Mouse (Mus musculus) limb, embryonic 15.5 days (tissue): ENCODE results near the gene Rab19. TPM values are rescaled to one million over a fixed set of nuclear protein-coding genes. Genes with fewer than 3 reads are reported as not detected.

Experiments
- ATAC-seq: fragments of 200-750 bp; cut with Nextera tagmentation; 2 replicates; pipeline ENCODE4 v1.8.0; 2017; ENCODE audit warnings: low read depth, moderate TSS enrichment; ENCODE audit not compliant: insufficient number of reproducible peaks, low FRiP score, low TSS enrichment
- H3K27ac ChIP-seq: fragments of 300-500 bp; sonication (generic); 2 replicates; pipeline ENCODE4 v1.5.1; 2015; ENCODE audit warnings: moderate library complexity, mild to moderate bottlenecking, inconsistent platforms
- H3K27me3 ChIP-seq: fragments of 300-500 bp; sonication (generic); 2 replicates; pipeline ENCODE4 v1.6.1; 2015; ENCODE audit warnings: inconsistent platforms
- H3K36me3 ChIP-seq: fragments of 300-500 bp; sonication (generic); 2 replicates; pipeline ENCODE4 v1.6.1; 2015; ENCODE audit warnings: inconsistent platforms
- H3K4me1 ChIP-seq: fragments of 300-500 bp; sonication (generic); 2 replicates; pipeline ENCODE4 v1.6.1; 2015; ENCODE audit warnings: inconsistent platforms
- H3K4me2 ChIP-seq: fragments of 300-500 bp; sonication (generic); 2 replicates; pipeline ENCODE4 v1.6.1; 2015; ENCODE audit warnings: mild to moderate bottlenecking, inconsistent platforms
- H3K4me3 ChIP-seq: fragments of 300-500 bp; sonication (generic); 2 replicates; pipeline ENCODE4 v1.5.1; 2015; ENCODE audit warnings: mild to moderate bottlenecking, inconsistent platforms
- H3K9ac ChIP-seq: fragments of 300-500 bp; sonication (generic); 2 replicates; pipeline ENCODE4 v1.6.1; 2015; ENCODE audit warnings: inconsistent platforms
- H3K9me3 ChIP-seq: fragments of 300-500 bp; sonication (generic); 2 replicates; pipeline ENCODE4 v1.6.1; 2016; ENCODE audit warnings: inconsistent platforms
- WGBS: fragments of 180-500 bp; shearing (Covaris S2); methylation state at CpG from one replicate; pipeline ENCODE4 v1.1.7; 2015; 5-methylcytosine and 5-hydroxymethylcytosine counted together
- polyA plus RNA-seq: library from polyadenylated mRNA; unstranded; fragments of >200 nt; fragmentation: Nextera tagmentation; extraction: Ambion mirVana; gene quantifications from 2 replicates; pipeline ENCODE4 v1.2.1, GENCODE M21; 2015

Gene Rab19
- polyA plus RNA-seq, 1 experiment from 2014 or later: 1.3 TPM

DNA sequence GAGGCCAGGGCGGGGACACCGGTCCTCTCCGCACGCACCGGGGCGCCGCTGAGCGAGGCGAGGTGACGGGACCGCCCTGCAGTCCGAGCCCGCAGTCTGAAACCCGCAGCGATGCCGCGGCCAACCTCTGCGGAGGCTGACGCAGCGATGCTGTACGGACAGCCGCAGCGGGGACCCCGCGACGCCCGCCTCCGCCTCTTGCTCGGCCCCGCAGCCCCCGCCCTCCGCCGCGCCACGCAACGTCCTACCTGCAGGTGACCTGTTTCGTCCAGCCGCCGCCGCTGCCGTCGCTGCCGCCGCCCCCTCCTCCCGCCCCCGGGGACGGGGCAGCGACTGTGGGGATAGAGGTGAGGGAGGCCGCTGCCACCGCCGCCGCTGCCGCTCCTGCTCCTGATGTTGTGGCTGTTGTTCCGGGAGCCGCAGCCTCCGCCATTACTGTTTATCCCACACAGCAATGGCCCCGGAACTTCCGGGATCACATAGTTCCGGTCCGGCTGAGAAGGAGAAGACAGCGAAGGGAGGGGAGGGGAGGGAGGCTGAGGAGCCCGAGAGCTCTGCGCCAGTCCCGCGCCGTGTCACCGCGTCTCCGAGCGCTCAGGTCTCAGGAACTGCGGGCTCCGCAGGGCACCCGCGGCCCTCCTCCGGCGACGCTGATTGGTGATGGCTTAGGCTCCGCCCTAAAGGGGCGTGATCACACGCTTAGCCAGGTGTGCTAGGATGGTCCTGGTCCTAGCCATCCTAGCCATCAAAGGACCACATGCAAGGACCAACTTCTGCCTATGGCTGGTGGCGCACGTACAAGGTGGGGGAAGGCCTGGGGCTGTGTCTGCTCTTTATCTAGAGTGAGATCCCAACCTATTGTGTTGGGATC is 39.1 kb downstream of the Rab19 start, which contains the start of gene Mkrn1:
TSS of gene Mkrn1 (minus strand) at position 612 of the 871 bp plus-strand sequence.
- H3K4me3 ChIP-seq: peak within 1 kb of the TSS; percentile 94
- ATAC-seq: peak; percentile 87
- peak within 1 kb of the TSS; percentile 74 for H3K4me2 ChIP-seq
- peaks cover 9% of the 10 kb centered on the region for H3K4me1 ChIP-seq
- peaks cover 25% of the 10 kb centered on the region; the same call in 1 of the 2 replicates for H3K27me3 ChIP-seq
- H3K36me3 ChIP-seq: no peaks in the 10 kb centered on the region
- under 1% methylated on average over 75 of the region's 82 CpGs for WGBS
- peak within 1 kb of the TSS; percentile 82 for H3K27ac ChIP-seq
- H3K9me3 ChIP-seq: no peaks in the 10 kb centered on the region
- peak within 1 kb of the TSS; percentile 74 for H3K9ac ChIP-seq

DNA sequence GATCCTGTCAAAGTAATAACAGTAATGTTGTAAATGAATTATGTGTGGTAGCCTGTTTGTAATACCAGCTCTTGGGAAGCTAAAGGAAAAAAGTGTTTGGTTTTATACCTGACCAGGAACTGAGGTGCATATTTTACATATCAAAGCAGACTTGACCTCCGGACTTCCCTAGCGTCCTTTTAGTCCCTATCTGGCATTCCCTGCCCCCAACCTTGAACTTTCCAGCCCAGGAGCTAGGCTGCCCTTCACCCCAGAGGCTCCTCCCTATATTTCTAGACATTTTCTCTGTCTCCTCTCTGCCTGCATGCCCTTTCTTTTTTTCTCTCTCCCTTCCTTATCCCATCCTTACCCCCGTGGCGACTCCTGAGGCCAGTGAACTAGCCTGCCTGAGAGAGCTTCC is 39.9 kb downstream of the Rab19 start:
- H3K4me3 ChIP-seq: peak overlapping the region; percentile 94; the same call in 1 of the 2 replicates
- H3K4me2 ChIP-seq: no peak overlapping the region
- H3K27me3 ChIP-seq: peaks cover 25% of the 10 kb centered on the region; the same call in 1 of the 2 replicates
- no peak overlapping the region for H3K27ac ChIP-seq
- 39% methylated on average over 4 of the region's 4 CpGs for WGBS
- H3K9ac ChIP-seq: no peak overlapping the region
- H3K36me3 ChIP-seq: no peaks in the 10 kb centered on the region
- peaks cover 9% of the 10 kb centered on the region for H3K4me1 ChIP-seq
- no peaks in the 10 kb centered on the region for H3K9me3 ChIP-seq
- no peak for ATAC-seq

DNA sequence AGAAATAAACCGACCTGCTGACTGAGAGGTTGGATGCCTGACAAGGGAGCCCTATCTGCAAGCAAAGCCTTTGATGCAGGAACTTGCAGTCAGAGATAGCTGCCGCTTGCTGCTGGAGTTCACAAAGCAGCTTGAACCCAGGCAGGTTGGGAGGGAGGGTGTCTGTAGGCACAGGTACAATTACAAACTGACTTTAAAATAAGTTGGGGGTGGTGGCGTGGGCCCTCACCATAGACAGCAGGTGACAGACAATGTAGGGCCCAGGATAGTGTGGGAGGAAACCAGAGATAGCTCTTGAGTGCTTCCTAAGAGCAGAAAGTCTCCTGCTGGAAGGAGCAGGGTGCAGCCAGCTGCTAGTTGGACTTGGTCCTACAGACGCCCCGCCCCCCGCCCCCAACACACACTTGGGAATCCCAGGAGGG is 42.2 kb downstream of the Rab19 start:
- H3K4me3 ChIP-seq: no peak overlapping the region
- H3K9ac ChIP-seq: no peak overlapping the region
- no peaks in the 10 kb centered on the region for H3K36me3 ChIP-seq
- H3K9me3 ChIP-seq: no peaks in the 10 kb centered on the region
- no peak overlapping the region for H3K4me2 ChIP-seq
- H3K27ac ChIP-seq: no peak overlapping the region
- peaks cover 9% of the 10 kb centered on the region for H3K4me1 ChIP-seq
- H3K27me3 ChIP-seq: peaks cover 22% of the 10 kb centered on the region; the same call in 1 of the 2 replicates
- 57% methylated on average over 6 of the region's 6 CpGs for WGBS
- ATAC-seq: no peak

DNA sequence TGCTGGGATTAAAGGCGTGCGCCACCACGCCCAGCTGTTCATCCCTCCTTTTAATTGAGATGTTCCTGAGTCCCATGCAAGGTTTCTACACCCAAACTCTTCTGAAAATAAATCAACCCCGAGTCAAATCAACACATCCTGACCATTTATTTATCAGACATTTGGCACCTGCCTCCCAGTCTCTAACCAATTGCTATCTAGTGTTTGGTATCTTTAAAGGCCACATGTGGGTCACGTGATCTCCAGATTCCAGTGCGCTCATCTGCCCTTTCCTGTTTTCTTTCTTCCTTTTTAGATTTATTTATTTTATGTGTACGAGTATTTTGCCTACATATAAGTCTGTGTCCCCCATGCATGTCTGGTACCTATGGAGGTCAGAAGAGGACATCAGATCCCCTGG is 42.7 kb downstream of the Rab19 start:
- H3K4me2 ChIP-seq: no peak overlapping the region
- no peaks in the 10 kb centered on the region for H3K36me3 ChIP-seq
- H3K4me1 ChIP-seq: peaks cover 9% of the 10 kb centered on the region
- H3K9me3 ChIP-seq: no peaks in the 10 kb centered on the region
- H3K9ac ChIP-seq: no peak overlapping the region
- peaks cover 19% of the 10 kb centered on the region; the same call in 1 of the 2 replicates for H3K27me3 ChIP-seq
- no peak for ATAC-seq
- 91% methylated on average over 7 of the region's 7 CpGs for WGBS
- no peak overlapping the region for H3K4me3 ChIP-seq
- no peak overlapping the region for H3K27ac ChIP-seq

DNA sequence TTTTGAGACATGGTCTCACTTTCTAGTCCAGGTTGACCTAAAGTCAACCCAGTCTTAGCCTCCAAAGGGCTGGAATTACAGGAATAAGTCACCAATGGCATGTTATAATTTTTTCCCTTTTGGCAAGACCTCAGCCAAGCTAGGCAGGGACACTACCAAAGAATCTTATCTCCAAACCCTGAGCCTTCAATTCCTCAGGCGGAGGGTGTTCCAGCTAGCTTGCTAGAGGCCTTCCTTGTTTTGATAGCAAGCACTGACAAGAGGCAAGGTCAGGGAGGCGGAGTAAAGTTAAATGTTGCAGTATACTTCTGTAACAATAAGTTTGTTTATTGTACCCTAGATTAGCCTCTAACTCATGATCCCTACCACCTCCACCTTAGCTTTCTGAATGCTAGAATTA is 44.2 kb downstream of the Rab19 start:
- Histone ChIP-seq H3K27me3 (peaks cover 19% of the 10 kb centered on the region; the same call in 1 of the 2 replicates), H3K9me3 (no peaks in the 10 kb centered on the region), H3K9ac (no peak overlapping the region), H3K36me3 (no peaks in the 10 kb centered on the region), H3K27ac (no peak overlapping the region), H3K4me1 (peaks cover 3% of the 10 kb centered on the region), H3K4me2 (no peak overlapping the region), H3K4me3 (no peak overlapping the region)
- WGBS: 84% methylated on average over 2 of the region's 2 CpGs
- no peak for ATAC-seq

DNA sequence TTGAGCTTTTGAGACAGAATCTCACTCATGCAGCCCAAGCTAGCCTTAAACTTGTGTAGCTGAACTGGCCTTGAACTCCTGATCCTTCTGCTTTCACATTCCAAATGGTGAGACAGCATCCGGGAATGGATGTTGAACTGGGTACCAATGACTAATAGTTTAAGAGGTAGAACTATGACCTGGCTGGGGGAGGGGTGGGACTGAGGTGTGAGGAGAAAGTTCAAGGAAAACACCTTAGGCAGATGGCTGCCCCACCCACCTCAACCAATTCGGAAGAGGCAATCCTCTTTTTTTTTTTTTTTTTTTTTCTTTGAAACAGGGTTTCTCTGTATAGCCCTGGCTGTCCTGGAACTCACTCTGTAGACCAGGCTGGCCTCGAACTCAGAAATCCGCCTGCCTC is 45.8 kb downstream of the Rab19 start:
- no peak for ATAC-seq
- Histone ChIP-seq H3K27ac (no peak overlapping the region), H3K9ac (no peak overlapping the region), H3K27me3 (peaks cover 11% of the 10 kb centered on the region; the same call in 1 of the 2 replicates), H3K4me2 (no peak overlapping the region), H3K4me1 (no peaks in the 10 kb centered on the region), H3K9me3 (no peaks in the 10 kb centered on the region), H3K4me3 (no peak overlapping the region), H3K36me3 (no peaks in the 10 kb centered on the region)
- 73% methylated on average over 4 of the region's 4 CpGs for WGBS

DNA sequence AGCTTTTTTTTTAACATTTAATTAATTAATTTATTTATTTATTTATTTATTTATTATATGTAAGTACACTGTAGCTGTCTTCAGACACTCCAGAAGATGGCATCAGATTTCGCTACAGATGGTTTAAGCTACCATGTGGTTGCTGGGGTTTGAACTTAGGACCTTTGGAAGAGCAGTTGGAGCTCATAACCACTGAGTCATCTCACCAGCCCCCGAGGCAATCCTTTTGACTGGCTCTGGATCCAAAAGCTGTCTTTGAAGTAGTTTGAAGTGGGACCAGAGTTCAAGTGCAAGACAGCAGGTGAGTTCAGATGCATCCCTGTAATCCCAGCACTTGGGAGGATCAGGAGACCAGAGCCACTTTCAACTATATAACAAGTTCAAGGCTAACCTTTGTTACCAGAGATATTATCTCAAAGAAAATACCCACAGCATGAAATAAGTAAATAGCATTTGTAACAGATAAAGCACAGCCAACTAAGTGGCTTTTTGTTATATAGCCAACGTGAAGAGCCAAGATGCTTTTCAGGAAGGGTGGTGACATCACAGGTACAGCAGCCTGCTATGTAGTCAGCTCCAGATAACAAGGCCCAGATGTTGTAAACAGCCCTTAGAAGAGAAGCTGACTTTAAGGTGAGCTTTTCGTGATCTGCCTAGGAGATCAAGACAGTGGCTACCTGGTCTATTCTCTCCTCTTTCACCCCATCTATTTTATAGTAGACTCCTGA is 46.5 kb downstream of the Rab19 start:
- ATAC-seq: no peak

DNA sequence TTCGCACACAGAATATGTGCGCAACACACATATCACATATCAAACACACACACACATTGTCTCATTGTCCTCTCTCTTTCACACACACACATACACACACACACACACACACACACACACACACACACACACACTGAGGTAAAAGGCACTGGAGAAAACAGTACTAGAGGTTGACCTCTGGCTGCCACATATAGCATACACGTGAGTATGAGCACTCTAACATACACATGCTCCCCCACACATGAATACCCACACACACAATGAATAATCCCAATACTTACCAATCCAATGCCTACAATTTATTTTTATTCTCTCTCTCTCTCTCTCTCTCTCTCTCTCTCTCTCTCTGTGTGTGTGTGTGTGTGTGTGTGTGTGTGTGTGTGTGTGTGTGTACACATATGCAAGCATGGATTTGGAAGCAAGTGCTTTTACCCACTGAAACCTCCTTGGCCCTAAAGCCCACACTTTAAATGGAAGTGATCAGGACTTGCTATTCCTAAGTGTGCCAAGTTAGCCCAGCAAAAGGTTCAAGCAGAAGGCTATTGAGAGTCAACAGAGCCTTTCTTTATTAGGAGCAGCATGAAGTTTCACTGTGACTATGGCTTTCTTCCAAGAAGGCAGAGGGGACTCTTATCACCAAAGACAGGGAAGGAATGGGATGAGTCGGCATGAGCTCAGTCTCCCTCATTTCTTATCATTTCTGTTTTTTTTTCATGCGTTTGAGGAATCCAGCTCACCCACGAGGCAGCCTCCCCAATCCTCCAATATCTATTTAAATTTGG is 48.2 kb downstream of the Rab19 start:
- Histone ChIP-seq H3K4me3 (no peak overlapping the region), H3K4me1 (no peaks in the 10 kb centered on the region), H3K4me2 (no peak overlapping the region), H3K27ac (no peak overlapping the region), H3K27me3 (no peaks in the 10 kb centered on the region), H3K36me3 (no peaks in the 10 kb centered on the region), H3K9ac (no peak overlapping the region), H3K9me3 (no peaks in the 10 kb centered on the region)
- WGBS: 82% methylated on average over 6 of the region's 6 CpGs
- ATAC-seq: no peak

More for the DNA sequence above, 46.5 kb downstream of the Rab19 start:
- H3K4me1 ChIP-seq: no peaks in the 10 kb centered on the region
- 68% methylated on average over 4 of the region's 4 CpGs for WGBS
- H3K4me2 ChIP-seq: no peak overlapping the region
- H3K4me3 ChIP-seq: no peak overlapping the region
- H3K27me3 ChIP-seq: peaks cover 7% of the 10 kb centered on the region; the same call in 1 of the 2 replicates
- no peak overlapping the region for H3K9ac ChIP-seq
- no peaks in the 10 kb centered on the region for H3K9me3 ChIP-seq
- H3K27ac ChIP-seq: no peak overlapping the region
- no peaks in the 10 kb centered on the region for H3K36me3 ChIP-seq

DNA sequence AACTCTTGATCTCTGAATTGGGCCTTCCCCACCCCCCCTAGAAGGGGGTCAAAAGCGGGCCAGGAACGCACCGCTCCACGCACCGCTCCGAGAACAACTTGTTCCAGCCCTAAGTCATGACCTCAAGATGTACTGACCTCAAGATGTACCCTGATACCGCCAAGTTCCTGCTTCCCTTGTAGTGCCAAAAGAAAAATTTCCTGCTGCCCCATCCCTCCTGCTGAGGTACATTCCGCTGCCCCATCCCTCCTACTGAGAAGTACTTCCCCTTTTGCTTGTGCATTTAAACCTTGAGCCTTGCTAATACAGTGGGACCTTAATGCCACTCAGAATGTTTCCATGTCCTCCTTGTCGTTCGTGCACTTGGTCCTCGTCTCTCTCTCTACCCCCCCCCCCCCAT is 49.7 kb downstream of the Rab19 start:
- Histone ChIP-seq H3K27me3 (no peaks in the 10 kb centered on the region), H3K9ac (no peak overlapping the region), H3K27ac (no peak overlapping the region), H3K4me1 (no peaks in the 10 kb centered on the region), H3K4me2 (no peak overlapping the region), H3K4me3 (no peak overlapping the region), H3K36me3 (no peaks in the 10 kb centered on the region), H3K9me3 (no peaks in the 10 kb centered on the region)
- no peak for ATAC-seq
- 76% methylated on average over 11 of the region's 11 CpGs for WGBS

DNA sequence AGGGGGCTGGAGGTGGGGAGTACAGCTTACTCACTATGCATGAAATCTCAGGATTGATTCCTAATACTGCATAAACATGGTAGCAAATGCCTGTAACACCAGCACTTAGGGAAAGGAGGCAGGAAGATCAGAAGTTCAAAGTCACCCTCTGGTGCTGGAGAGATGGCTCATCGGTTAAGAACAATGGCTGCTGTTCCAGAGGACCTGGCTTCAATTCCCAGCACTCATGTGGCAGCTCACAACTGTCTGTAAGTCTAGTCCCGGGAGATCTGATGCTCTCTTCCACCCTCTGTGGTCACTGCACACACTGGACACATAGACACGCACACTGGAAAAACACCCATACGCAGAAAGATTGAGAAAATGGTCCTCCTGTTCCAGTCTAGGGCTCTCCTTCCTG is 52.2 kb downstream of the Rab19 start:
- no peaks in the 10 kb centered on the region for H3K4me1 ChIP-seq
- H3K9ac ChIP-seq: no peak overlapping the region
- no peak overlapping the region for H3K4me2 ChIP-seq
- no peaks in the 10 kb centered on the region for H3K36me3 ChIP-seq
- H3K4me3 ChIP-seq: no peak overlapping the region
- H3K9me3 ChIP-seq: no peaks in the 10 kb centered on the region
- ATAC-seq: no peak
- no peaks in the 10 kb centered on the region for H3K27me3 ChIP-seq
- 88% methylated on average over 4 of the region's 4 CpGs for WGBS
- no peak overlapping the region for H3K27ac ChIP-seq

DNA sequence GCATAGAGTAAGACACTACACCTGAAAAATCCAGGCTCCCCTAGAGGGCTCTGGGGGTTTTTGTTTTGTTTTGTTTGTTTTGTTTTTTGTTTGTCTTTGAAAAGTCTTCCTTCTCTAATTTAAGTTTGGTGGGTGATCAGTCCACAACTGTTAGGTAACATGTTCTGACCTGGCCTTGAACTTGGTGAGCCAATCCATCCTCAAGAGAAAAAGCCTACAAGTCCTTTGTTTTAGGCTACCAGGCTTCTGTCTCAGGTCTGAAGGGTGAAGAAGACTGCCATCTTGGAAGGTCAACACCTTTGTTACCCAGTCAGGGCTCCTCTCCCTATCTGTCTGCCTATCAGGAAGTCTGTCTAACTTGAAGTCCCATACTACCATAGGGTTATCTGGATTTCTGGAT is 52.7 kb downstream of the Rab19 start:
- Histone ChIP-seq H3K4me3 (no peak overlapping the region), H3K9ac (no peak overlapping the region), H3K4me1 (no peaks in the 10 kb centered on the region), H3K27me3 (no peaks in the 10 kb centered on the region), H3K36me3 (no peaks in the 10 kb centered on the region), H3K4me2 (no peak overlapping the region), H3K27ac (no peak overlapping the region), H3K9me3 (no peaks in the 10 kb centered on the region)
- ATAC-seq: no peak
